Mouse (Mus musculus): ENCODE measurements at regions not wholly inside any gene's neighbourhood (a gene's known extent, or its start where the extent isn't known, plus 50 kb on each side); places are given as distances from the start of the nearest gene placed in this dataset.

DNA sequence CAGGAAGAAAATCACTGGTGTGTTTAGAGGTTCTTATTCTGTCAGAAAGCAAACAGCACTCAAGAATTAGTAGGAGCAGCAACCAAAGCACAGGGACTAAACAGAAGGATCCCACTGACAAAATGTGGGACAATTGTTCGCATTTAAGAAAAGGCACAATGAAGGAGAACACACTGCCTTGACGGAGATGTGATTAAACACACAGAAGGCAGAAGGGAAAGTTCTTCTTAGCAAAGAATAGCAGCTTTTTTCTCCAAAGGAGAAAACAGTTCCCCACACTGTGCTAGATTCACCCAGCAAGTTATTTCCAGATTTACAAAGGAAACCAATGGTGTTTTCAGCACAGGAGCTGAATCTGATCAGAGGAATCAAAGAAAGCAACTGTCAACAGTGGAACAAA, 316.5 kb downstream of the Nsun3 start:
- DNase-seq (ENCODE audit: inconsistent ontology term) = no peak

GRCm38 (mm10) chr16:62469286-62469685, 317.3 kb downstream of the Nsun3 start:
- no peak for DNase-seq (ENCODE audit: inconsistent ontology term)

DNA sequence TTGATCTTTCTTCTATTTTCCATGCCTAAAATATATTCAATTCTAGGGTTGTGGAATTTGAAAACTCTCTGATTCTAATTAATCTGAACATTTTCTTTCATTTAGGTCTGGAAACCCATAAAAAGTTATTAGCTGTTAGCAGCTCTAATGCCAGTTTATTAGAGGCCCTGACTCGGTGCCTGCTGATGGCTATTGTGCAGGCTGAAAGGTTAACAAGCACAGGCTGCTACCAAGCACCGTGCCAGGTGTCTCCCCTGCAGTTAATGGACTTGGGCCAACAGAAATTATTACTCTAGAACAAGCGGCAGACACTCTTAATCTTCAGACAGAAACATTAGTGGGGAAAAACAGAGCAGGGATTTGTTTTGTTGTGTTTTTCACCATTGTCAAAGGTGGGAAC, 317.8 kb downstream of the Nsun3 start:
- peak; percentile 80 for DNase-seq (ENCODE audit: inconsistent ontology term)

- DNase-seq (ENCODE audit: inconsistent ontology term) = peak; percentile 28
Observed at GRCm38 (mm10) chr16:62459949-62460551, 326.6 kb downstream of the Nsun3 start.

DNA sequence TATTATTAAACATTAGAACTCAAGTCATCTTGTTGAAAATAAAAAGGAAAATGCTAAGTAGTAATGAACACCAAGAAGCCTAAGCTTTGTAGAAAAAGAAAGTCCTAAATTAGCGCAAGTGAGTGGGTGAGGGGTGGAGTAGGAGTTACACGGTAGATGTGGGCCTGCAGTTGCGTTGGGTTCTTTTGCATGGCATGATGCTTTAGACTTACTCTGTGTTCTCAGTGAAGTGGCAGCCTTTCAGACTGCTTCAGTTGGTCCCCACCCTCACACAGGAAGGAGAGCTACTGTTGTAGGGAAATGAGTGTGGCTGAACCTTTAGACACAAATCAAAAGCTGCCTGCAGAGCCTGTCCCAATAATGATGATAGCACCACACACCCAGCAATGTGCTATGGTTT, 336.9 kb downstream of the Nsun3 start:
- DNase-seq (ENCODE audit: inconsistent ontology term) = no peak

- DNase-seq (ENCODE audit: inconsistent ontology term) = no peak
Observed at GRCm38 (mm10) chr16:62447380-62447779, 339.2 kb downstream of the Nsun3 start.

DNA sequence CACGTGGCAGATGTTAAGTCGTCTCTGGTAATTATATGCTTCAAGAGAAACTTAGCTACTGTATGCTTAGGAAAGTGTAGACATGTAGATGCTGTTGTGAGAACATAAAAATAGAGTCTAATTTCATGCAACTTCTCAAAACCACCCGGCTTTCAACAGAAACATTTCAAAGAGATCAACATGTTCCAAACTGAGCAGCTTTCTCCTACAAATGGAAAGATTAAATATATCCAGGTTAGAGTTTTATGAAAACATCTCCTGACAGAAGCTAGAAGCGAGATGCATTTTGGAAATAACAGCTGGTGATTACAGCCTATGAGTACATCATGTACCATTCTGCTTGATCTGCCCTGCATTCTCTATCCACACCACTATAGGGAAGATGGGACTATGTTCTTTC, 345.4 kb downstream of the Nsun3 start:
- no peak for DNase-seq (ENCODE audit: inconsistent ontology term)

GRCm38 (mm10) chr16:62433125-62433524, 353.5 kb downstream of the Nsun3 start:
- DNase-seq (ENCODE audit: inconsistent ontology term) = no peak

- DNase-seq (ENCODE audit: inconsistent ontology term) = peak; percentile 20
Observed at GRCm38 (mm10) chr16:62414485-62414884, 372.1 kb downstream of the Nsun3 start.

- DNase-seq (ENCODE audit: inconsistent ontology term) = peak; percentile 57
Observed at GRCm38 (mm10) chr16:62407526-62408165, 379.0 kb downstream of the Nsun3 start.

DNA sequence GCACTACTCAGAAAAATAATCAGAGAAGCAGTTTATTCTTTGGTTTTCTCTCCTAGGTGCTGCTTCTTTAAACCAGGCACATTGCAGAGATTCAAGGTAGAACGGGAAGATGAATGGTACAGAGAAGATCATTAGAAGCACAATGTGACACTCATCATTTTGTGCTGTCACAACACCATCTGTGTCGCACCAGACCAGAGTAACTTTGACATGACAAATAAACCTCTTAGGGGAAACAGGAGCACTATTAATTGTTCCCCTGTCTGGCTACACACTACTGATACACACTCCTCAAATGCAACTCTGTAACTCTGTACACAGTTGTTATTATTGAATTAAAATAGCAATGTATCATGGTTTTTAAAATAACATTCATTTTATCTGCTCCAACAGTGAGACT, 380.2 kb downstream of the Nsun3 start:
- DNase-seq (ENCODE audit: inconsistent ontology term) = no peak

DNA sequence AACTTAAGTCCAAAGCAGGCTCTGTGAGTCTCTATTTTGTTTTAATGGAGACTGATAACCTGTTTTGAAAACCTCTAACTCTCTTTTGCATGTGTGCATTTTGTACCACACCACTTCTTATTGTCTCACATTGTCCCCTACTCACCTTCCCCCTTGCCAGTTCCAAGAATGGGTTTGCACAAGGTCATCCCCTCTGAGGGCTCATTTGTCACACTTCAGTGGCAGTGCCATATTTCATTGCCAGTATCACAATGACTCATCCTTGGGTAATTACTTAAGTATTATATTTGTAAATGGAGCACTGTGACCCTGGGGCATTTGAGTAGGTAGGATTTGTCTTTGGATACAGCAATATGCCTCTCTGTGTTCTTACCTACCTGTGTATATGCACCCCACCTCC, 429.3 kb downstream of the Nsun3 start:
- DNase-seq (ENCODE audit: inconsistent ontology term) = peak; percentile 6

GRCm38 (mm10) chr16:62356349-62356748, 430.3 kb downstream of the Nsun3 start:
- DNase-seq (ENCODE audit: inconsistent ontology term) = no peak

DNA sequence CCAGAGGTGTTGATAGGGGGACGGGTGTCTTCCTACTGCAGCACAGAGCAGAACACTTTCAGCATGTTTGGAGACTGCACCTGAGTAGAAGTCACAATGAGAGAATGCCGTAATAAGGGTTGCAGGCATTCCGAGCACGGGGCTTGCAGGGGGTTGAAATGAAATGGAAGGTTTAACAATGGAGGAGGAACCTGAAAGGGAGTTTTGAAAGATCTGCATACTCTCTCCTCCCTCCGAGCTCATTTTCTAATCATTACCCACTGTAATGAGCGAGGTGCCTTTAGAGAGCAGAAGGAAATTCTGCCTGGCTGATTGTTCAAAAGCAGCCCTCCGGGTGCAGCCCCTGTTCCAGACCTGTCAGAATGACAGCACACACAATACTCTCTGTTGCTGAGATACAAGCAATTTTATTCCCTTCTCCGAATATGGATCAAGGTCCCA, 430.8 kb downstream of the Nsun3 start:
- no peak for DNase-seq (ENCODE audit: inconsistent ontology term)

- DNase-seq (ENCODE audit: inconsistent ontology term) = no peak
Observed at GRCm38 (mm10) chr16:62327378-62328036, 459.1 kb downstream of the Nsun3 start.

DNA sequence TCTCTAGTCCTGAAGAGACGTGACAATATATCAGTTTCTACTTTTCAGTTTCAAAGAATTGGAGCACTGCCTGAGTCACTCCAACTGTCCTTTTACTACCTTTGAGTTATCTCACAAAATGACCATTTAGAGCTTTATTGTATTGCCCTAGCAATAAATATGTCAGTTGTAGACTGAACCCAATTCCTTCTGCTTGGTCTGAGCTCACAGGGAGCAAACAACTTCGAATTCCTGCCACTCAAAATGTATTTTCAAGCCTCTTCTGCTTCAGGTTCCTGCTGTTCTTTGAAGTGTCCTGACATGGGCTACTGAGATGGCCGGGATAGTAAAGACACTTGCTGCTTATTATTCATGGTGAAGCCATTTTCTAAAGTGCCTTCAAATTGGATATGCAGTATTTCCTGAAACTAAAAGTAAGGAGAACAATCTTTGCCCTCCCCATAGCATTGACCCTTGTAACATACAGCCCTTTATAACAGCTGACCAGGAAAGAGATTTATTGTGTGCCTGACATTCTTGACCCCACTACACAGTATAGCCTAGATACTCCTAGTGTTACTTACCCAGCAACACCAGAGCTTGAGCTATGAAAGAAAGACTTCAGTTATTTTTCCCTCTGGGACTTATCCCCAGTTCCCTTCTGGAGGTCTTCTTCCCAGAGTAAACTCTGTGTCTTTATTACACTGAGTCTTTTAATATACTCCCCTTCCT, 460.9 kb downstream of the Nsun3 start:
- no peak for DNase-seq (ENCODE audit: inconsistent ontology term)

DNA sequence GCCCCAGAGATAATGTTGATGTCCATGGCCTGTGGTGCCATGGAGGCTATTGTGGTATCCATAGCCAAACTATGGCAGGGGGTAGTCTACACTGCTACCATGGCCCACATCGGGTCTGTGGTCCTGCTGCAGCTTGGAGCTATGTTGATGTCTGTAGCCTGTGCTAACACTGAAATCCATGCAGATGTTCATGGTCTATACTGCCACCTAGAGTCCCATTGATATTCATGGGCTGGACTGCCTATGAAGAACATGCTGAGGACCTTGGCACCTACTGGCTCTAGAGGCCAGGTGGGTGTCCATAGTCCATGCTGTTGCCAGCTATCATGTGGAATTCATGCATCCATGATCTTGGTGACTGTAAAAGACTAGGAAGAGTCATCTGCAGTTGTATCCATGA, 463.8 kb downstream of the Nsun3 start:
- DNase-seq (ENCODE audit: inconsistent ontology term) = no peak

DNA sequence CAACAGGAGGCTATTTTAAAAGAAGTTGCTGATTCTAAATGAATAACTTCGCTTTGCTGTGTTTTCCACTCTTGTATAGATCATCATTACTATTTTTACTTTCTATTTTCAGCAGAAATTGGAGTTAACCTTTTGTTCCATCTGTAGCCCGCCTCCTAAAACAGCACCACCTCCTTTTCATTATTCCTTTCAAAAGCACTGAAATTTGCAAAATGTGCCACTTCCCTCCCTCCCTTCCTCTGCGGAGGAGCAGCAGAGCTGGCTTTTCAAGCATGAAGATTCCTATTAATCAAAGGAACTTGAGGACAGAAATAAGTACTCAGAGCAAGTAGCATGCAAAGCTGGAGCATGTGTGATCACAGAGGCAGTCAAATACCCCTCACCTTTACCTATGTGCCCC, 497.7 kb downstream of the Nsun3 start:
- DNase-seq (ENCODE audit: inconsistent ontology term) = no peak

Measured in Muller cell, postnatal 12 days (primary cell).